Mouse (Mus musculus) CD4-positive, CD25-positive, alpha-beta regulatory T cell, adult 2 months (primary cell): ENCODE results near the gene Cnr2.
A peak's percentile ranks its signal among the peaks of the same experiment; 100 is the strongest.

ENCODE experiments used
- DNase-seq: peaks from one replicate; pipeline ENCODE4 v3.0.0-alpha.2; 2012; ENCODE audit warnings: low read depth, low spot score

The Cnr2 gene

DNA sequence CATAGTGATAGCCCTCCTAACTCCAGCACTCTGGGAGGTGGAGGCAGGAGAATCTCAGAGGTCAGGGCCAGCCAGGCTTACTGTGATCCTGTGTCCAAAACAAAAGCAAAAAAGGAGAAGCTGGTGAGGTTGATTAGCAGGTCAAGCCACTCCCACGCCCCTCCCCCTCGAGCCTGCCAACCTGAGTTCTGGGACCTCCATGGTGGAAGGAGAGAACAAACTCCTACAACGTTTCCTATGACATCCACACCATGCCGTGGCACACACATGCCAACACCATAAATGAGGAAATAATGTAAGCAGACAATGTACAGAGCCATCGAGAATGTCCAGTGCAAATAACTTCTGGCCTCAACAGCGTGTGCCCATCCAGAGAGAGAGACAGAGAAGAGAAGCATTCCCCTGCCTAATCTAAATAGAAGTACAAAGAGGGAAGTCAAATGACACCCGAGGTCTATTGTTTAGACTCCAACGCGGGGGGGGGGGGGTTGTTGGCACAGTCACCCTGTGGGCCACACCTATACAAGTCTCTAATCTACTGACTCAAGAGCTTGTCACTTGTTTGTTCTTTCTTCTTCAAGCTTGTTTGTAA is 19.1 kb upstream of the Cnr2 start:
- DNase-seq = peak; percentile 56

DNA sequence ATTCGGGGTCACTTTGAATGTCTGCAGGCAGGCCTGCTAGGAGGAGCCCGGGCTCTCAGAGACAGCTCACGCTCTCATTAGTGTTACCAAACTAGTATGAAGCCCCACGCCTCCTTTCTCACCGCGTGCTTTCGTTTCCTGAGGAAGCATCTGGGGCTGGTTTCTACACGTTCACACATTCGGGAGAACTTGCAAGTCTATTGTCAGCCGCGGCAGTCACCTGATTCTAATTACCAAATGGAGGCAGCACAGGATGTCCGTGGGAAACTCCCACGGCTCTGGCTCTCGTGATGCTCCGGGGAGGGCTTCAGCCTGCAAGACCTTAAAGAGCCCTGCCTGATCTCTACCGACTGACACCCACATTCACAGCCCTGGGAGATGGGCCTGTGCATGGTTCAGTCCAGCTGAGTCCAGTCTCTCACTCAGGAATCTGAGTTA is 18.6 kb upstream of the Cnr2 start:
- DNase-seq = peak; percentile 95

DNA sequence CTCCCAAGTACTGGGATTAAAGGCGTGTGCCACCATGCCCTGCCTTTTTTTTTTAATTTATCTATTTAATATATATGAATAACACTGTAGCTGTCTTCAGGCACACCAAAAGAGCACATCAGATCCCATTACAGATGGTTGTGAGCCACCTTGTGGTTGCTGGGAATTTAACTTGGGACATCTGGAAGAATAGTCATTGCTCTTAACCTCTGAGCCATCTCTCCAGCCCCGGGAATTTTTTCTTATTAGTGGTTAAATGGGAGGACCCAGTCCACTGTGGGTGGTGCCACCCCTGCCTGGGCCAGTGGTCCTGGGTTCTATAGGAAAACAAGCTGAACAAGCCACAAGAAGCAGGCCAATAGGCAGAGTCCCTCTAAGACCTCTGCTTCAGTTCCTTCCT is 17.5 kb upstream of the Cnr2 start:
- peak; percentile 11 for DNase-seq

DNA sequence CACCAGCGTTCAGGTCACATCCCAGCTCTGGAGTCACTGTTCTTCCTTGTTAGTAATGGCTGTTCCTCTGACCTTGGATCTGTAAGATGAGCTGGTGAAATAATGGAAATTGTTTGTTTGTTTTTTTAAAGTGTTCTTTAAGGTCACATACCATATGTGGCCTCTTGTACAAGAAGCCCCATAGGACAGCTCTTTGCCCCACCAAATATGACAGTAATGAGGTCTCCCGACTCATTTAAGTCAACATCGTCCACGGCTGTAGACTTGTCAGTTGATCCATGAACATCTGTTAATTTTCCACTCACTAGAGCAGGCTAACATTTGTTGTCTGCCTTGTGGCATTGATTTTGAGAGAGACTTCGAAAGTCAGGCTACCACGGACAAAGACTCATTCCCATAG is 16.2 kb upstream of the Cnr2 start:
- DNase-seq = no peak

DNA sequence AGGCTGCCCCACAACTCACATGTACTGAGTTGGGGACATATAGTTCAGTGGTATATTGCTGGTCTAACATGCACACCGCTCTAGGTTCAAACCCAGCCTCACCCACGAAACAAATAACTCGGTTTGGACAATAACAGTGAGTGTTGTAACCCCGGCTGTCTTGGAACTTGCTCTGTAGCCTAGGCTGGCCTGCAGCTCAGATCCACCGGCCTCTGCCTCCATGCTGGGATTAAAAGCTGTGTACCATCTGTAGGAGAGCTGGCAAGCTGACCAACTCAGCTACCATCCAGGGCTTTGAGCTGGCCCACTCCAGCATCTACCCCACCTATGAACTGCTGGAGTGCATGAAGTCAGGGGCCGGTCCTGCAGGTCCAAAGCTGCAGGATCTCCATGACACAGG is 15.2 kb upstream of the Cnr2 start:
- DNase-seq = no peak

DNA sequence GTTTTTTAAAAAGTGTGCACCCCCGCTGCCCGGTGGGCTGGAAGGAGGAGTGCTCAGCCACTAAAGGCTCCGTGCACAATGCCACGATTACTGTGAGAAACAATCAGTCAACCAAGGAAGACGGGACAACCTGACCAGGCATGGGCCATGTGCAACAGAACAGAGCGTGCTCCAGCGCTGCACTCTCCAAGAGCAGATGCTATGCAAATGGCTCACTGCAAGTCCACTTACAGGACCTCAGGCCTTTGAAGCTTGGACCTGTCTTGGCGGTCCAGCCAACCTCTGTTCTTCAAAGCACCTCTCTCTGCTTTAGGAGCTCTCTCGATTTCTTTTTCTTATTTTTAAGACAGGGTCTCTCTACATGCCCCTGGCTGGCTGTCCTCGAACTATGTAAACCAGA is 14.6 kb upstream of the Cnr2 start:
- no peak for DNase-seq

DNA sequence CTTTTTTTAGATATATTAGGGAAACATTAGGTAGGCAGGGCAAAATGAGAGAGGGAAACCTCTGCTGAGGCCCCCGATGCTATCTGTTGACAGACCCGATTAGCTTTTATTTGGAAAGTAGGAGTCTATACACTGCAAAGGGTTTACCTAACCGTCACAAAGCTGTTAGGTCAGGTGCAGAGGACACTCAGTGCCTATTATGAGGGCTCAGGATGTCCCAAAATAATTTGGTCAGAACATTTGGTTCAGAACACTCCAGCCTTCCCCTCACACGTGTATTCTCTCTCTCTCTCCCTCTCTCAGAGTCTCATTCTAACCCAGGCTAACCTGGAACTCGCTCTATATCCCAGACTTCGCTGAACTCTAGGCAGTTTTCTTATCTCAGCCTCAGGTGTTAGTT is 13.2 kb upstream of the Cnr2 start:
- no peak for DNase-seq

DNA sequence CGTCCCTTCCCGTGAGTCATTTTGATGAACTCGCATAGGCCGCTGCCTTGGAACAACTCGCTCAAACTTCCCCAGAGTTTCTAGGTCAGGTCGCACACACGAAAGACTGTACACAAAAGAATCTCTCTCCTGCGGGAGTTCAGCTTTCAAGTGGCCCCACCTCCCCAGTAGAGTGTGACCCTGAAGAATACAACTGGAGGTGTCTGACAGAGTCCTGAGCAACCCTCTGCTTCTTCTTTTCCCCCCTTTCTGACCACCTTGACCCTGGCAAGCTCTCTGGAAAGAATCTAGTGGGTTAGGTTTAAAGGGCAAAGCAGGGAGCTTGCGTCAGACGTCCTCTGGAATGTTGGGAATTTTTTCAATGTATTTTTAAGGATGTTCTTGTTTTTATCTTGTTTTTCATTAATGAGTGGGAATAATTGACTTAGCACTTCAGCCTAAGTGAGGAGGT is 11.8 kb upstream of the Cnr2 start:
- DNase-seq = no peak

DNA sequence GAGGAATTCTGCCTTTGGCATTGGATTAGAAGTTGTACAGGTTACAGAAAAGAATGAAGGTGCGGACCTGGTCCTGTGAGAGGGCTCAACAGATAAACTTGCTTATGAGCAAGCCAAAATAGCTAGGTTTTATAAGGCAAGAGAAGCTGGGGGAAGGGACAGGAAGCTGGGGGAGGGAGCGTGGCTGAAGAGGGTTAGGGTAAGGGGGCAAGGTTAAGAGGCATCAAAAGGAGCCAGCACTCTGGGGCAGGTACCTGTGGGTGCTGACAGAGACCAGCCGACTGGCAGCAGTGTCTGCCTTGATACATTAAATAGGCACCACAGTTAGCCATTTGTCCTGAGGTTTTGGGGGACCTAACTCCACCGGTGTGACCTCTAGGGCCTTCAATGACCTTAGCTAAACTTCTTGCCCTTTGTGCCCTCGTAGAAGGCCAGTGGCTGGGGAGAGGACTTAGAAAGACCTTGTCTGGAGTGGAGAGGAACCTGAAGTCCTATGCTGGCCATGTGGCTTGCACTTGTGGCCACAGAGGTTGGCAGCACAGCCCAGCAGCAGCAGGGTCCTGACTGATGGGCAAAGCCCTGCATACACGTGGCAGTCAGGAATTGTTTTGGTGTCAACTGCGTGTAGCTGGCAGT is 11.2 kb upstream of the Cnr2 start:
- peak; percentile 56 for DNase-seq

DNA sequence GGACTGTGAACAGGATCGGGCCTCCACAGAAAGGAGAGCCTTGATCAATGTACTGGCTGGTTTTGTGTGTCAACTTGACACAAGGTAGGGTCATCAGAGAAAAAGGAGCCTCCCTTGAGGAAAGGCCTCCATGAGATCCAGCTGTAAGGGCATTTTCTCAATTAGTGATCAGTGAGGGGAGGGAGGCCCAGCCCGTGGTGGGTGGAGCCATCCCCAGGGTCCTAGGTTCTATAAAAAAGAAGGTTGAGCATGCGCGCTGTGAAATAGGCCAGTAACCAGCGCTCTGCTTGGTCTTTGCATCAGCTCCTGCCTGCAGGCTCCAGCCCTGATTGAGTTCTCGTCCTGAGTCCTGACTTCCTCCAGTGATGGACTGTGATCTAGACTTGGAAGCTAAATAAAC is 10.7 kb upstream of the Cnr2 start:
- DNase-seq = no peak

DNA sequence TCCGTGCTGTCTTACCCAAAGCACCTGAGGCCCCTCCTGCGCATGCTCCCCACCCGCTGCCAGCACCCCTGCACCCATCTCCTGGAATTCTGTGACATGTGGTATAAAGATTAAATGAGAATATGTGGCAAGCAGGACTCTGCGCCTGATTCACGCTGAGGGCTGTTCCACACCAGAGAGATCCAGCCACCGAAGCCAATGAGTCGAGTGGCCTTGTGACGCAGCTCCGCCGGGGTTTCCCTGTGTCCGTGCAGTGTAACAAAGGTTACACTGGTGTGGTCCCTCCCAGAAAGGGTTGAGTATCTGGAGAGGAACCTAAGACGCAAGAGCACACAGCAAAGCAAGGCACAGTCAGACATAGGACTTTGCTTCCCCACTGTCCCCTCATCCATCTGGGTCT is 9.5 kb upstream of the Cnr2 start:
- DNase-seq = no peak

DNA sequence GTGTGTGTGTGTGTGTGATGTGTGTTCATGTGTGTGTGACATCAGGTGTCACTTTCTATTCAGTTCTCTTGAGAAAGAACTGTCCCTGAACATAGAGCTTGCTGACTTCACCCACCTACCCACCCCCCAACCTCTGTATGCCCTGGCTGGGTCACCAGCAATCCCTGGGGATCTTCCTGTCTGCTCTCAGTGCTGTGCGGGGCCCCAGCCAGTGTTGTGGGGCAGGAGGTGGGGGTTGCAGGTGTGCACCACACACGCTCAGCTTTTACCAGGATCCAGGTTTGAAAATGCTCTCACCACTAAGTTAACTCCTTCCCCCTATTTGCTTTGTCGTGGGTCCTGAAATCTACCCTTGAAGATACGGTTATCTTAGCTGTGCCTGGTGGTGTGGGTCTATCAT is 9.0 kb upstream of the Cnr2 start:
- no peak for DNase-seq

DNA sequence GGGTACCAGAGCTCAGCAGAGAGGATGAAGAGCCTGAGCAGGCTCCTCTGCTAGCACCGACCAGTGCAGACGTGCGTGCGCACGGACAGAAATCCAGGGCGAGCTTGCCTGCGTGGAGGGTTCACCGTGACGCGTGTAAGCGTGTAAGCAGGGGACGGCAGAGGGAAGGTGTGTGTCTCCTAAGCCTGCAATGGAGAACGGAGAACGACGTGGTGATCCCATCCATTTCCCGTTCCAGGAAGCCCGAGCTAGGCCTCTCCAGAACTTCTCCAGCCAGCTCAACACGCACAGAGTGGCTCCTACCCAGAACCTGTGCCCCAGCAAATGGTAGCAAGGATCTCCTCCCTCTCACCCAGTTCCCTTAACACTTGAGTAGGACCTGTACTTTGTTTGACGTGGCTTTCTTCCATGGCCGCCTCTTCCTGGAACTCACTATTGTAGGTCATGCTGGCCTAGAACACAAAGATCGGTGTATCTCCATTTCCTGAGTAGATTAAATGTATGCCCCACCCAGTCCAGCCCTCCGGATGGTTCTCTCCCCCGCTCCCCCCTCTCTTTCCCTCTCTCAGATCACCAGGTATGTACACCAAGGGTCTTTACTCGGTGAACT is 6.6 kb upstream of the Cnr2 start:
- DNase-seq = no peak

DNA sequence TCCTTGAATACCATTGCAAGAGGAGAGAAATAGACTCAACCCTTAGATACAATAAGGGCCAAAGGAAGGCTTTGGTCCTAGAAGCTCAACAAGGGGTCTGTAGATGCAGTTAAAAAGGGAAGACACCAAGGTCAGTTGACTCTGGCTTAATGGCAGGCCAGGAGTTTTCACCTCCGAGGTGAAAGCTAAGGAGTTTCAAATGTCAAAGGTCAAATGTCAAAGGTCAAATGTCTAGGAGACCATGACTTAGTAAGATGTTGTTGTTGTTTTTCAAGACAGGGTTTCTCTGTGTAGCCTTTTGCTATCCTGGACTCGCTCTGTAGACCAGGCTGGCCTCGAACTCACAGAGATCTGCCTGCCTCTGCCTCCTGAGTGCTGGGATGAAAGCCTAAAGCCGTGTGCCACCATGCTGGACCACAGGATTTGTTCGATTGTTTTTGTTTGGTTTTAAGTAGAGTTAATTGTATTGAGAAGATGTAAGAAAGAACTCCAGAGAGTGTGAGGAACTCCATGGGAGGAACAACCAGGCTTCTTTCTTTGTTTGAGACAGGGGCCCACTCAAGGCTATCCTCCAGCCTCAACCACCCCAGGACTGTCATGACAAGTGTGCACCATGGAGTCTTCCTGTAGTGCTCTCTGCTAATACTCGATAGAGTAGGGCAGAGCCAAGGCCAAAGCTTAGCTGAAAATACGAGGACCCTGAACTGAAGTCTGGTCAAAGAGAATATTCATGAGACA is 5.9 kb upstream of the Cnr2 start:
- DNase-seq = no peak

DNA sequence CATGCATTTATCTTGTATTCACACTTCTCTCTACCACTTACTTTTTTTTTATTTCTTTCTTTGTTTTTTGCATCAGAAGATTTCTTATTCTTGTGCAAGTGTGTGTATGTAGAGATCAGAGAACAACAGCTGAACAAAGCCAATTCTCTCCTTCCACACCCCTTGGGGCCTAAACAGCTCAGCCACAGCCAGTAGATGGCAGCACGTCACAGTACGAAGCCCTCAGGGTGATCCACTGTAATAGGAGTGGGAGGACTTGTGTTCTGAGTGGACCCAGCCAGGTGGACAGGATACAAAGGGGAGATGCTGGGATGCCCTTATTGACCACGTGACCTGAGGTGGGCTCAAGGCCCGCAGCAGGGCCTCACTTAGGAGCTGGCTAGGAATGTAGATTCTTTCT is 5.3 kb upstream of the Cnr2 start:
- DNase-seq = peak; percentile 92

DNA sequence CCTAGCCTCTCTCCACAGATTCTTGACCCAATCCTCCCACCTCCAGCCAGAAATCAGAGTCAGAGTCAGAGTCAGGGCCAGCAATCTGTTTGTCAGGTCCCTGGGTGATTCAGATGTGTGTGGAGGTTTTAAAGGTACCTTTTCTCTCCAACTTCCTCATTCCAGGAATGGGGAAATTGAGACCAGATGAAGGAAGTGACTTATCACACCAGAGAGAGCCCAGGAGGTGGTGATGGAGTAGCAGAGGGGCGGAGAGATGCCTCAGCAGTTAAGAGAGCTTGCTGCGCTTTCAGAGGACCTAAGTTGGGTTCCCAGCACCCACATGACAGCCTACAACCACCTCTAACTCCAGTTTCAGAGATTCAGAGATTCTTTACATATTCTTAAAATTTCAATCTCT is 3.7 kb upstream of the Cnr2 start:
- no peak for DNase-seq

DNA sequence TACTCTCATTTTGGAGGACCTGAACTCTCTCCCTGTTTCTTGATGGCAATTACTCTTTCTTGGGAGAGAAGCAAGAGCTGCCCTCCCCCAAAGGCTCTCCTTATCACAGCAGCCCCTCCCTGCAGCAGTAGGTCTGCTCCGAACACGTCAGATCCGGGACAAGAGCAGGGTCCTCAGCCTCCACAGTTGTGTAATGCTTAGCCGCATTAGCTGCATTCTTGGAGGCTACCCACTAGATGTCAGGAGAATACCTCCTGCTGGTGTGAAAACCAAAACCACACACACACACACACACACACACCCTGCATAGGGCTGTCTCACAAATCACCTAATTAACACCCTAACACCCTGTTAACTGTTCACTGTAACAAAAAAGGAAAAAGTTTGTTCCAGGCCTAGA is 2.3 kb upstream of the Cnr2 start:
- DNase-seq = no peak

DNA sequence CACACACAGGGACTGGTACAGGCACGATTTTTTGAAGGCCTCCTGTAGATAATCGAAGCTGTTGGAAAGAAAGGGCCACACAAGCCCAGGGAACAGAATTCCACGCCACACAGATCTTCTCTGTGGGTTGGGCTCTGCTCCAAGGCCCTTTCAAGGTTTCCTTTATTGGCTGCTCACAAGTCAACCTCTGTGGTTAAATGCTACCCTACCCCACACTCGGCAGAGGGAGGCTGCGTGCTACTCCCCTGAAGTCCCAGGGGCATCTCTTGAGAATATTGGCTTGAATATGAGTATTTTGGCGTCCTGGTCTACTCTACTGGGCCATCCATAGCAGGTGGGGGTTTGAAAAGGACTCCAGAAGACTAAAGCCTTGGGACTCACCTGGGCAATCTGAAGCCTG is 963 bp downstream of the Cnr2 start:
- DNase-seq = peak; percentile 45

DNA sequence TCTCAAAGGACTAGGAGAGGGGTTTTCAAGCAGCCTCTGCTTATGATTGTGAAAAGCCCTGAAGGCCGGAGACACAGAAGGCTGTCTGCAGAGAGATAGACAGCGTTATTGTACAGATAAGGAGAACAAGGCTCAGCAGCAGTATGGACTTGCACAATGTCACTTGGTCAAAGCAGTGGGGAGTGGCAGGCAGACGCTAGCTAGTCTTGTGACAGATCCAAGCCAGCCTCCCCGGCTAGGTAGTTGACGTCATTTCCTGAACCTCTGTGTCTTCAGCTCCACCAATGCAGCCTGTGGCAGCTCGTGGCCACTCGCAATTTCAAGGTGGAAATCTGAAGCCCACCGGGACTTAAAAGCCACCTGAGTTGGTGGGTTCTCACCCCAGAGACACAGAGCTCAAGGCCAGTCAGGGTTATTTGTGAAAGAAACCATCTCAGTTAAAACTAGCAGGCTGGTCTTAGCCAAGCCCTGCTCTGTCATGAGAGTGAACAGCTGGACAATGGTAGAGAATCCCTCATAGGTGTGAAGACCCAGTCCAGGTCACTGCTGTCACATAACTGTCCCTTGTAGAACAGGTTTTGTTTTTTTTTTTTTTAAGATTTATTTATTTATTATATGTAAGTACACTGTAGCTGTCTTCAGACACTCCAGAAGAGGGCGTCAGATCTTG is 3.3 kb downstream of the Cnr2 start:
- peak; percentile 91 for DNase-seq

DNA sequence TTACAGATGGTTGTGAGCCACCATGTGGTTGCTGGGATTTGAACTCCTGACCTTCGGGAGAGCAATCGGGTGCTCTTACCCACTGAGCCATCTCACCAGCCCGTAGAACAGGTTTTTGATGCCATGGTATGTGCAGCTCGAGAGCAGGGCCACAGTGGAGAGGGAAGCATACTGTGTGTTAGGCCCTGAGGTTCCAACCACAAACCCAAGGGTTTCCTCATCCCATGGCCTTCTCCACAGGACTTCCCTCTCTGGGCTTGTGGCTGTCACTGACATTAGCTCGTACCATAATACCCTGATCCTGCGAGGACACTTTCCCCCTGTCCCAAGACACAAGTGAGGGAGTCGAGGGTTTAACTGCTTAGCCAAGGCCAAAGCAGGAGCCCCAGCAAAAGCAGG is 3.9 kb downstream of the Cnr2 start:
- DNase-seq = no peak

DNA sequence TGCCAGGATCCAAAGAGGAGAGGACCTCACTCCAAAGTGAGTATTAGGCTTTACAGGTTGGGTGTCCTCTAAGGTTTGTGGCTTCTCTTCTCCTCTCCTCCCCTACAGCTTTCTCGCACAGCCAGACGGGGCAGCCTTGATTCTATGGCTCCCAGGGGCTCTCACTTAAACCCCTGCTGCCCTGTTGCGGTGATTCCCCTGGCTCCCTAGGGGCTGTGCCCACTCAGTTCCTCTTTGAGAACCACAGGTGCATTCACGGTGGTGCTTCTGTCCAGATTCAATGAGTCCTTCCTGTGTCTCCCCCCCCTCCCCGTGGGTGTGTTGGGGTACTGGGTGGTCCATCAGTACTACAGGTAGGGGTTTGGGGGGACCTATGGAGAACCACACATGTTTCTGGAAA is 4.8 kb downstream of the Cnr2 start:
- DNase-seq = no peak

DNA sequence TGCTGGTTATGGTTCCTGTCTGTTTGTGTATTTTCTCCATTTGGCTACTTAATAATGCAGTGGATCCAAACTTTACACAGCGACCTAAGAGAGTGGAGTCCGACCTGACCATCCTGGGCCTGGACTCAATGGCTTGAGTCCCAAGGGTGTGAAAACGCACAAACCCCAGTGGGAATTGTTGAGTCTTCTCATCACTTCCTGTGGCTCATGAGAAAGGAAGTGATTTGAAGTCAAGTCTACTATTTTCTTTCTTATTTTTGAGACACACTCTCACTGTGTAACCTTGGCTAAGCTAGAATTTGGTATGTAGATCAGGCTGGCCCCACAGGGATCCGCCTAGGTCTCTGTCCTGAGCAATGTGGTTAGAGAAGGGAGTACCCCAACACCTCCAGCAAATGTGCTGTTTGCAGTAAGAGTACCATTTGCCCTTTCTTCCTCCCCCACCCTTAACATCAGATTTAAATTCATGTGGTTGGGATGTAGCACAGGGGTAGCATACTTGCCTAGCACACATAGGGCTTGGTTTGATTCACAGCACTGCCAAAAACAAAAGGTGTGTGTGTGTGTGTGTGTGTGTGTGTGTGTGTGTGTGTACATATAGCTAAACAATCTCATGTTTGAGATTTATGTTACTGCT is 7.5 kb downstream of the Cnr2 start:
- no peak for DNase-seq
